Mouse (Mus musculus) neutrophil, adult 5-6 weeks (primary cell): ENCODE measurements around the gene Tefm. TPM values are rescaled to one million over a fixed set of nuclear protein-coding genes. Genes with fewer than 3 reads are reported as not detected.
"Not testable (repeated sequence)": the region's sequence is repeated elsewhere in the genome, so short reads cannot be mapped to it uniquely, and the experiment has no call there.

Experiments
- ATAC-seq: fragments of 151-379, 151-347 bp; 2 replicates; pipeline ENCODE4 v1.8.0; 2017; ENCODE audit warnings: mild to moderate bottlenecking, moderate TSS enrichment; ENCODE audit not compliant: insufficient number of reproducible peaks, poor library complexity, low FRiP score, severe bottlenecking; ENCODE audit errors: extremely low read depth
- total RNA-seq: library from RNA; stranded (forward); fragments of 200-1000 nt; gene quantifications from 2 replicates; pipeline ENCODE4 v1.2.3, GENCODE M21; 2017

The Tefm gene
- total RNA-seq, 1 experiment from 2014 or later: 3.7 TPM

DNA sequence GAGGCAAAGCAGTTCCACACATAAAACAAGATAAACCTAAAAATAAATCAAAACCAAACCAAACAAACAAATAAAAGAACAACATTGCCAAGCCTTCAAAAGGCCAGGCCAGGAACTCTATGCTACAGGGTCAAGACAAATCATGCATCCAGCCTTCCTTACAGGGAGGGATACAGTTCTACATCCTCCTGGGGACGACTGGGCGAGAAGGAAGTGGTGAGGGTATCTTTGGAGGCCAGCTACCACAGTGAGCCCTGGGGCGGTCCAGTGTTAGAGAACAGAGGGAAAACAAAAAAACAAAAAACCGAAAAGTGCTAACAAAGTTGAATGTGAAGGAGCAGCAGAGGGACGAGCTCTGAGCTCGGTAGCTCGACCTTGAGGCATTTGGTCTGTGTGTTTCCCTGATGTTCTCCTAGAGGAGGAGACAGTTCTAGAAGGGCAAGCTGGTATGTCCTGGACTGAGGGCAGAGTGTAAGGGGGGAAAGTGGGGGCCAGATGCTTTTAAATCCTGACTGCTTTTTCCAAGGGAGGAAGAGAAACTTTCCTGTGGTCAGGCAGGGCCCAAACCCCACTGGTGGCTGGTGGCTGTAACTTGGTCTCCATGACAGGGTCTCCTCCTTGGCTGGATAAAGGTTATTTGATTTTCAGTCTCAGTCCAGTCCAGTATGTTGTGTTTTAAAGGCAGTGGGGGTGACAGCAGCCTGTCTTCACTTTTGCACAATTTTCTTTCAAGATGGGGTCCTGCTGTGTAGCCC is 21.6 kb upstream of the Tefm start:
- ATAC-seq: no peak

DNA sequence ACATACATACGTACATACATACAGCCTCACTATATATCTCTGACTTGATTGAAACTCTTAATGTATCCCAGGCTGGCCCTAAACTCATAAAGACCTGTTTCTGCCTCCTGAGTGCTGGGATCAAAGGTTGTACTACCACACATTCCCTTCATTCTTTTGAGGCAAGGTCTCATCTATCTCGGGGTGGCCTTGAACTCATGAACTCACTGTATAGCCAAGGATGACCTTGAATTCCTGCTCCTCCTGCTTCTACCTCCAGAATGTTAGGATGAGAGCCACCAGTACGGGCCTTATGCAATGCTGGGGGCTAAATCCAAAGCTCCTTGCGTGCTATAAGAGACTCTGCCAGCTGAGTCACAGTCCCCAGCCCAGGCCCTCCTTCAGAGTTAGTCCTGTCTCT is 19.1 kb upstream of the Tefm start:
- ATAC-seq: no peak

DNA sequence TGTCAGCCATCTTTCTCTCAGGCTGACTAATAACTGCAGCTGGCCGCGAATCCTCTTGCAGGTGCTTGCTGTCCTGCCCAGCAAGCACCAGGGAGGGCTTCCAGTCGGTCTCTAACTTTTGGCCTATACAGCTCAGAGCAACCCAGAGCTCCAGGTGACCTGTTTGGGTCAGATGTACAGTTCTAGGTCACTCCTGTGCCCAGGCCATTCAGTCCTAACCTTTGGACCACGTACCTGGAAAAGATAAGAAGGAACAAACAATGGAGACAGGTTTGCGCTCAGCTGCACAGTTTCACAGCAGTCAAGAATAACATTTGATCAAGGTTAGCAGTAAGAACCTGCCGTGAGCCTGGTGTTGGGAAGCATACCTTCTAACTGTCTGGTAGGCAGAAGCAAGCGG is 17.0 kb upstream of the Tefm start:
- no peak for ATAC-seq

DNA sequence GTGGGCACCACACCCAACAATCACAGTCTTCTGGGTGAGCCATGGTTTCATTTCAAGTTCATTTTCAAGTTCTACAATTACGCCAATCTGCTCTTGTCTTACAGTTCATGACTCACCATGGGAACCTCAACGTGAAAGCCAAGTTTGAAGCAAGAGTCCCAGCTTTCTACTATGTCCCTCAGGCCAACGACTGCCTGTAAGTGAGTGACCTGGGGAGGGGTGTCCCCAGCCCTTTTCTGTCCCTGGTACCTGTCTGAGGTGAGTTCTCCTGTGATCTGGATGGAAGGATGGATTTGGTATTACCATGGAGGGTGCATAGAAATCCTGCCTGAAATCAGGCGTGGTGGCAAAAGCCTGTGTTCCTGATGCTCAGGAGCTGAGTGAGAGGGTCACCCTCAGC is 14.9 kb upstream of the Tefm start:
- no peak for ATAC-seq

DNA sequence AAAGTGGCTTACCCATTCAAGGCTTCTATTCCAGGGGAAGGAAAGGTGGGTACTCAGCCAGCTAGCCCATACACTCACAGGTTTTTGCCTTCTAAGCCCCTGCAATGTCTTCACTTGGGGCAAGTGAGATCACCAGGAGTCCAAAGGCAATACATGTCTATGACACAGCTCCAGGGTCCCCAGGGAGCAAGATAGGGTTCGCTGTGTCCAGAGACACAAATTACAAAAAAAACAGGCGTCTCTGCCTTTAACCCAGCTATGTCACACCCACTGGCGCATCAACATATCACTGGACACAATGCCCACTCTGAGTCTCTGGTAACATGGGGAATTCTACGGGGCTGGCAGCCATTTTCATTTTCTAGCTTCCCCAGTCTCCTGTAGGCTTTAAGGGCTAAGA is 14.0 kb upstream of the Tefm start:
- ATAC-seq: no peak

DNA sequence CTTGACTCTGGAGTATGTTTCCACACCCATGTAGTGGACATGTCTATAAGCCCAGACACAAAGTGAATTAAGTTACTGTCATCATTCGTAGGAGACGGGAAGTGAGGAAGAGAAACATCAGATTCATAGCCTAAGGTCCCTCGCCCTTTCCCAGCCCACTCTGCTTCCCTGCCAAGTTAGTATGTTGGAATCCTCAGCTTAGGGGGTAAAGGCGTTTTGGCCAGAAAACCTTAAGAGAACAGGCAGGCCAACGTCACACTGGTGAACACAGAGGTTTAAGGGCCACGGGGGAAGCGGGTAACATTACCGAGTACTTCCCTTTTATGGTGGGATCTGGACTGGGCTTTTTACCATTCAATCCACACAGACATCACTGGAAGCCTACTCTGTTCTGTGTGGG is 13.6 kb upstream of the Tefm start:
- no peak for ATAC-seq

DNA sequence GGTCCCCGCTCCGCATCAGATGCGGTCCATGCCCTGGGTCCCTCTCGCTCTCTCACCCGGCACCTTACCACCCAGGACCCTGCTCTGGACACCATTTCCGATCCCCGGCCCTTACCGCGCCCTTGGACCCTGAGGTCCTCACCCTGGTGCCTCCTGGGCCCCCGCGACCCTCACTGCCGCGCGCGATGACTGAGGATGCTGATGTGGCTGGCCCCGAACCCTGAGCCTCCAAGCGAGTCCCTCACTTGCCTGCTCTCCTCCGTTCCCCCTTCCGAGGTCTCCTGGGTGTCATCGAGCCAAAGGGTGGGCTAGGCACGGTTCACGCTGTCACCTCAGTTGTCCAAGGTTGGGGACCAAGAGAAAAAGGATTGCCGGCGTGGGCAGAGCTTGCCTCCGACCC is 12.5 kb upstream of the Tefm start:
- no peak for ATAC-seq

DNA sequence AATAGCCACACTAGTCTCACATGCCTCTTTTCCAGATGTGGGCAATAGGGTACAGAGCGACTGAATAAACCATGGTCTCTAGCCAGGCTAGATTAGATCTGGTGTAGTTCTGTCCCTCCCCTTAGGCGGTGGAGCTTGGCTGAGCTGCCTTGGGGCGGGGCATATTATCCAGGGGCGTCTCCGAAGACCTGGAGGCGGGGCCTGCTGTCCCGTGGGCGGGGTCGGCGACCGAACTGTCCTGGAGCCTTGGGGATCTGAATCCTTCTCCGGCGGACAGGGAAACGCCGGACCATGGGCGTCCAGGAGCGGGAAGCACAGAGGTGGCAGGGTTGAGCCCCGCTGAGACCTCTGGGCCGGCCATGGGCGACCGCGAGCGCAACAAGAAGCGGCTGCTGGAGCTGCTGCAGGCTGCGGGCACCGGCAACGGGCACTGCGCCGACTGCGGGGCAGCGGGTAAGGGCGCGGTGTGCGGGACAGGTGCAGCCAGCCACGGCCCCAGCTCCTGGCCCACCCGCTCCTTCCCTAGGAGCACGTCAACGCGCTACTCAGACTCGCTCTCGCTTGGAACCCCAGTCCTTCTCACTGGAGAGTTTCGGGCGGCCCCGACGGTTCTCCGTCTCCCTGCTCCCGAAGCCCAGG is 12.0 kb upstream of the Tefm start, which contains the start of gene Adap2:
Gene Adap2 (plus strand): TSS at position 249 of the 639 bp plus-strand sequence.
- ATAC-seq: peak; percentile 93

DNA sequence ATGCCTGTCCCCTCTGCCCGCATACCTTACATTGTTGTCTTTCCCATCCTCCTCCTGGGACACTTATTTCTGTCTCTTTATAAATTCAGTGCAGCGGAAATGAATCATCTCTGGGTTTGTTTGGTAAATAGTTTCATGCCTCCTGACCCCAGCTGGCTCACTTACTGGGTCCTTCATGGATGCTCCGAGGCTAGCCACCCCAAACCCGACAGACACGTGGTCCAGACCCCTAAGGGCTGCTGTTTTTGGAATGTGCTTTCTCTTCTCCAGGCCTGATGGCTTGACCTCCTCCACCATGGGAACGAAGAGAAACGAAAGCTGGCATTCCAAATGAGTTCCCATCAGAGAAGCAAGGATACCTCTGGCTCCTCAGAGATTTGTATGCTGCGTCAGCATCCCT is 10.4 kb upstream of the Tefm start:
- ATAC-seq: no peak

DNA sequence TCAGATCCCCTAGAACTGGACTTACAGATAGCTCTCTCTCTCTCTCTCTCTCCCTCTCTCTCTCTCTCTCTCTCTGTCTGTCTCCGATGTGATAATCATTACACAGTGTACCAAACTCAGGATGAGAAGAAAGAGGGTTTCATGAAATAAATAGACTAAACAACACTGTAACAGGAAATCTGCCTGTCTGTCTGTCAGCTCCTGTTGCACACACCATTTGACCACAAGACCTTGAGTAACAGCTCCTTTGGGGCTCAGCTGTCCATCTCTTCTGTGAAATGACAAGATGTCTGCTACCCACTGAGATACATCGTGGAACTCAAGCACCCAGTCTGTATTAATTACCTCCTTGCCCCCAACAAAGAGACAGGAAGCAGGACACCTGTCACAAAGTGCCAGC is 9.6 kb upstream of the Tefm start:
- ATAC-seq: no peak

DNA sequence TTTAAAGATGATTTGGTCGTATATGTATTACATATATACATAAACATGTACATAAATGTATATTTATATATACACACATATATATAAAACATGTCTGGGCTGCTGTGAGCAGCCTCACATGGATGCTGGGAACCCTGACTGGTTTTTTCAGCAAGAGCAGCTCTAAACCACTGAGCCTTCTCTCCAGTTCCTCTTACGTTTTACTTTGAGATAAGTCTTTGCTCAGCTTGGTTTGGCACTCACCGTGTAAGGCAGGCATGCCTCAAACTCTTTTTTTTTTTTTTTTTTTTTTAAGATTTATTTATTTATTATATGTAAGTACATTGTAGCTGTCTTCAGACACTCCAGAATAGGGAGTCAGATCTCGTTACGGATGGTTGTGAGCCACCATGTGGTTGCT is 8.6 kb upstream of the Tefm start:
- ATAC-seq: no peak

DNA sequence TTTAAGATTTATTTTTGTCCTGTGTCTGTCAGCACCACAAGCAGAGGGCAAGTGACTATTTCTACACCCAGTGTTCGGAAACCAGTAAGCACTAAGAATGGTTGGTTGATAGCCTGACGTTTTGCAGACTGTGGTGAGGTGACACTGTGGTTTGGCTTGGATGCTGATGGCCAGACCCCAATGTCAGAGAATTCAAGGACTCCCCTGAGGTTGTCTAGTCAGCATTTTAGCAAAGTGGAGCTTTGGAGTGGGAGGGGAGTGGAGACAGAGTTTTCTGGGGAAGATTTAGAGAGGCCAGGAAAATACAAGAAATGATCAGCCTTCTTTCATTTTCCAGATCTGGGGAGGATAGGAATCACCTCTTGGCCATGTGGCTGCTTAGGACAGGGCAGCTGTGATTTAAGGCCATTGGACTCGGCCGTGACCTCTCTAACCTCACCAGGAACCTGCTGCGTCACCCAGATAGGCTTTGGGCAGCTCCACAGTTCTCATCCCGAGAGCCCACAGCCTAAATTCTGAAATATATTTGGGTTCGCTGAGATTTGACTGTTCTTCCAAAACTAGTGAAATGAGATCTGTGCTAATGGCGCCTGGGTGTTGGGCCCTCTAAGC is 7.5 kb upstream of the Tefm start:
- ATAC-seq: no peak

DNA sequence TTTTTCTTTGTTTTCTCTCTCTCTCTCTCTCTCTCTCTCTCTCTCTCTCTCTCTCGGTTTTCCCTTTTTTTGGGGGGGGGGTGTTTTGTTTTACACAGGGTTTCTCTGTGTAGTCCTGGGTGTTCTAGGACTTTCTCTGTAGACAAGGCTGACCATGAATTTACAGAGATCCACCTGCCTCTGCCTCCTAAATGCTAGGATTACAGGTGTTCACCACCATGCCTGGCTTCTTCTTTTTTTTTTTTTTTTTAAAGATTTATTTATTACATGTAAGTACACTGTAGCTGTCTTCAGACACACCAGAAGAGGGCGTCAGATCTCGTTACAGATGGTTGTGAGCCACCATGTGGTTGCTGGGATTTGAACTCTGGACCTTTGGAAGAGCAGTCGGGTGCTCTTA is 7.0 kb upstream of the Tefm start:
- not testable (repeated sequence) for ATAC-seq

DNA sequence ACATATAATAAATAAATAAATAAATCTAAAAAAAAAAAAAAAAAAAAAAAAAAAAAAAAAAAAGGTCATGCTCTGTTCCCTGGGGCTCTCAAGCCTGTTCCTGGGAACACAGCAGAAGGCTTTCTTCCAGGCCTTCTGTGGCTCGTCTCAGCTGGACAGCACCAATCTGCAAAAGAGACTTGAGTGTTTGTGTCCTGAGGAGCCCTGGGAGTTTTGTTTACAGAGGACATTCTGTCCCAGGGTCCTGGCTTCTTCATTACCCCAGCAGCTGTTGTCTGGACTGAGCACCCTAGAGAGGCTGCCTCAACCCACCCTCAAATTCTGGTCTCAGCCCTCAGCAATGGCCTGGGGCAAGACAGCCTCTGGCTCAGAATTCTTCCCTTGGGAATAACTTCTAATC is 6.3 kb upstream of the Tefm start:
- no peak for ATAC-seq

DNA sequence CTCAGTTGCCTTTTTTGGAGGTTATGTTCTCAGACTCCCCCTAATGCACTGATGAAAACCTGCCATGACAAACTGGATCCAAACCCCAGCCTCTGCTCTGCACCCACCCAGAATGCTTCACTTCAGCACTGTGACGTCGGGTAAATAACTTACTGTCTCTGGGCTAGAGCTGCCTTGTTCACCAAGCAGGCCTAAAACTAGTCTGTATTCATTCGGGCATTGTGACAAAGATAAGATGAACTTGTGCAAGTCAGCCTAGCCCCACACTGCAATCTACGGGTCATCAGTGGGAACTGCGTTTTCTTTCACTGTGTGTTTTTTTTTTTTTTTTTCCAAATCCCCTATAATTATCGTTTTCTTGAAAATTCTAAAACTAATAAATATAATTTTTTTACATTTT is 5.8 kb upstream of the Tefm start:
- no peak for ATAC-seq

DNA sequence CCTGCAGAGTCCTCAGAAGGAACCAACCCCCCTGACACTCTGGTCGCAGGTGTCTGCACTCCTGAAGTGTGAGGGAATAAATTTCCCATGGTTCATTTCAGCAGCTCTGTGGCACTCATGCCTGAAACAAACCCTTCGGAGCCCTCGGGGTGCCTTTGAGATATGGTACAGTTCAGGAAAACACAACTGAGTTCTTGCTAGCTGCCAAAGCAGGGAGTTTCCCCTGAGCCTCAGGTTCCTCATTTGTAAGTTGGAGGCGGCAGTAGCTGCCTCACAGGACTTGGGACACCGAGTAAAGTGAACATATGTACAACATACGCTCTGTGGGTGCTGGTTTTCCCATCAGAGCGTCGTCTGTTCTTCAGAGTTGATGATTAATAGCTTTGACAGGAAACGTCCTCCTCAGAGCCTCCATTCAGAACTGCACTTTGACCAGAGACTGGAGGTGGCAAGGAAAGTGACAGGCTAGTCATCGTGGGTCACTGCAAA is 3.9 kb upstream of the Tefm start:
- peak; percentile 80 for ATAC-seq

DNA sequence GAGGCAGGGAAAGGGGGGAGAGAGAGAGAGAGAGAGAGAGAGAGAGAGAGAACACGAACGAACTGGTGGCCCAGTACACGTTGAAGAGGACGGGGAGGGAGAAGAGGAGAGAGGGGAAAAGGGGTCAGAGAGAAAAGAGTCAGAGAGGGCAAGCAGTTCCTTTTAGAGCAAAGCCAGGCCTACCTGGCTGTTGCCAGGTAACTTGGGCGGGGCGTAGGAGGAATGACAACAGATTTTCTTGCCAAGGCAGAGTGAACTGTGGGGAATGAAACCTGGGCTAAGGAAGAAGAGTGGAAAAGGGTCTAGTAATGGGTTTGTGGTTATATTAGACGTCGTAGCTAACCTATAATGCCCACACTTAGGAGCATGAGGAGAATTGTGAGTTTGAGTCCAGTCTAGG is 897 bp upstream of the Tefm start:
- ATAC-seq: no peak

DNA sequence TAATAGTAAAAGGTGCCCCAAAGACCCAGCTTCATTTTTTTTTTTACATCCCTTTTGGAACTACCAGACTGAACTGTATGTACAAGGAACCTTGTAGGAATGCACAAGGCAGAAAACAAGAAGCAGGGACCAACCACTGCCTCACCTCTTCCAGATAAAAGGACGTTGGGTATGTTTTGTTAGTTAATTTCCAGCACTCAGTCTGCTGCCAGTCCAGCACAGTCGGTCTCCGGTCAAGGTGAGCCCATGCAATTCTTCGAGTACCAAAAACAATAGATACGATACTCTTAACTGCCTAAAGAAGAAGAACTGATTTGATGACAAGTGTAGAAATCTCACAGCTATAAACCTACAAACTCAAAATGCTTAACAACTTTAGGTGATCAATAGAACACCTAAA is 4.2 kb downstream of the Tefm start:
- no peak for ATAC-seq

DNA sequence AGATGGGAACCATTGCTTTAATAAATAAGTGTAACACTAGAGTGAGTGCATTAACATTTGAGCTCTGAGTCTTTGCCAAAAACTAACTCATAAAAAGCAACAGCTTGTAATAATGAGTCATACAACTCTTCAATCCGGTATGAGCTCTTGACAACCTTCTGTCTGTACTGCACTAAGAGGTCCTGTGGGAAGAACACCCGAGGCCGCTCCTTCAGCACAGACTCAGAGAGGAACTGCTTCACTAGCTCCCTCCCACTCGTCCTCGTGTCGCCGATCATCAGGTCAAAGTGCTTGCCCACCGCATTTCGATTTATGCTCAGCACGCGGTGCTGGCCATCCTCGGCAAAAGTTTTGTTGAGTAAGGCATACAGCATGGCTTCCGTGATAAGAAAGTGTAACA is 5.2 kb downstream of the Tefm start:
- no peak for ATAC-seq

DNA sequence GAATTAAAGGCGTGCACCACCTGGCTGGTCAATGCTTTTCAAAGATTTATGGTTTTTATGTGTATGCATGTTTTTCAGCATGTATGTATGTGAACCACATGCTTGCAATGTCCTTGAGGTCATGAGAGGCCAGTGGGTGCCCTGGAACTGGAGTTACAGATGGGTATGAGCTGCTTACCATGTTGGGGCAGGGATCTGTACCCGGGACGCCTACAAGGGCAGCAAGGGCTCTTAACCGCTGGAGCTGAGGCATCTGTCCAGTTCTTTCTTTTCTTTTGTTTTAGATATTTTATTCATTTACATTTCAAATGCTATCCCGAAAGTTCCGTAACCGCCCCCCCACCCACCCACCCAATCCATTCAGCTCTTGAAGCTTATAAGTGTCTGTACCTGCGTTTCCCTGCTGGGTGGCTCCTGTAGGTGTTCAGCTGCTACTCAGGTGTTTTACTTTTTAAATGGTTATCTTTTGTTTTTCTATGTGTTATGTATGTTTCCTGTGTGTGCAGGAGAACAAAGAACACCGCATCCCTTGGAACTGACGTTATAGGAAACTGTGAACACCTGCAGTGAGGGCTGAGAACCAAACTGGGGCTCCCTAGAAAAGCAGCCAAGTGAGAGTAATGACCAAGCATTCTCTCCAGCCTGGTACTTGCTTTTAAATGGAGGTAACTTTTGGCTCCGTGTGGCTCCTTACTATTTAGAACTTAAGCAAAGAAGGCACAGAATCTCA is 5.9 kb downstream of the Tefm start:
- ATAC-seq: no peak
